Mouse (Mus musculus) granulocyte monocyte progenitor cell, adult 5-6 weeks (primary cell): ENCODE measurements around the gene Gm5798. TPM values are rescaled to one million over a fixed set of nuclear protein-coding genes. Genes with fewer than 3 reads are reported as not detected.
"Not testable (repeated sequence)": the region's sequence is repeated elsewhere in the genome, so short reads cannot be mapped to it uniquely, and the experiment has no call there.

ENCODE experiments used
- ATAC-seq: replicated peaks from 2 replicates; pipeline ENCODE4 v1.8.0; 2016; ENCODE audit warnings: mild to moderate bottlenecking, moderate TSS enrichment, inconsistent platforms; ENCODE audit not compliant: poor library complexity, severe bottlenecking
- total RNA-seq, 2 experiments: library from RNA; stranded (forward) in 1 of 2; stranded (reverse) in 1 of 2; fragments of 200-712, 200-1000 nt in 1 of 2; fragments of >200 nt in 1 of 2; fragmentation: Nextera tagmentation in 1 of 2; gene quantifications; 2 replicates each; pipeline ENCODE4 v1.2.3; 2014 to 2017

Gene Gm5798
- total RNA-seq (2014; fragmentation: Nextera tagmentation) (not detected in 2 replicates), total RNA-seq (2017) (not detected in 2 replicates)

GRCm38 (mm10) chr14:41348309-41348708 lies at the start of gene Gm5798:
Gene Gm5798, plus strand, starts transcription at chr14:41348609.
- ATAC-seq = not testable (repeated sequence)

- not testable (repeated sequence) for ATAC-seq
Measured at GRCm38 (mm10) chr14:41386279-41386678, 37.9 kb downstream of the Gm5798 start, which contains the start of gene Gm7945. Gene Gm7945, minus strand, starts transcription at chr14:41386379.

Other genes starting within 250 kb of the Gm5798 start
- not detected in 2 replicates for gene Mat1a, start 243.6 kb upstream of the Gm5798 start, total RNA-seq (2014; fragmentation: Nextera tagmentation)
- gene Mat1a, start 243.6 kb upstream of the Gm5798 start, total RNA-seq (2017) = not detected in 2 replicates
- not detected in 2 replicates for gene Sftpa1, start 216.8 kb upstream of the Gm5798 start, total RNA-seq (2014; fragmentation: Nextera tagmentation)
- gene Sftpa1, start 216.8 kb upstream of the Gm5798 start, total RNA-seq (2017) = not detected in 2 replicates
- gene Mbl1, start 197.2 kb upstream of the Gm5798 start, total RNA-seq (2014; fragmentation: Nextera tagmentation) = not detected in 2 replicates
- not detected in 2 replicates for gene Mbl1, start 197.2 kb upstream of the Gm5798 start, total RNA-seq (2017)
- gene Sftpd, start 163.5 kb upstream of the Gm5798 start, total RNA-seq (2014; fragmentation: Nextera tagmentation) = not detected in 2 replicates
- not detected in 2 replicates for gene Sftpd, start 163.5 kb upstream of the Gm5798 start, total RNA-seq (2017)
- gene Gm2832, start 69.8 kb upstream of the Gm5798 start, total RNA-seq (2014; fragmentation: Nextera tagmentation) = not detected in 2 replicates
- gene Gm2832, start 69.8 kb upstream of the Gm5798 start, total RNA-seq (2017) = not detected in 2 replicates
- gene Gm7945, start 37.8 kb downstream of the Gm5798 start, total RNA-seq (2014; fragmentation: Nextera tagmentation) = not detected in 2 replicates
- not detected in 2 replicates for gene Gm7945, start 37.8 kb downstream of the Gm5798 start, total RNA-seq (2017)
- not detected in 2 replicates for gene Gm6482, start 59.7 kb downstream of the Gm5798 start, total RNA-seq (2014; fragmentation: Nextera tagmentation)
- not detected in 2 replicates for gene Gm6482, start 59.7 kb downstream of the Gm5798 start, total RNA-seq (2017)
- not detected in 2 replicates for gene Gm7954, start 104.9 kb downstream of the Gm5798 start, total RNA-seq (2014; fragmentation: Nextera tagmentation)
- gene Gm7954, start 104.9 kb downstream of the Gm5798 start, total RNA-seq (2017) = not detected in 2 replicates
- gene Gm3486, start 140.9 kb downstream of the Gm5798 start, total RNA-seq (2014; fragmentation: Nextera tagmentation) = not detected in 2 replicates
- not detected in 2 replicates for gene Gm3486, start 140.9 kb downstream of the Gm5798 start, total RNA-seq (2017)
- not detected in 2 replicates for gene Gm7970, start 207.0 kb downstream of the Gm5798 start, total RNA-seq (2014; fragmentation: Nextera tagmentation)
- gene Gm7970, start 207.0 kb downstream of the Gm5798 start, total RNA-seq (2017) = not detected in 2 replicates
- not detected in 2 replicates for gene 1700049E17Rik2, start 224.6 kb downstream of the Gm5798 start, total RNA-seq (2014; fragmentation: Nextera tagmentation)
- not detected in 2 replicates for gene 1700049E17Rik2, start 224.6 kb downstream of the Gm5798 start, total RNA-seq (2017)